Mouse (Mus musculus): ENCODE results near the gene Shb. TPM values are rescaled to one million over a fixed set of nuclear protein-coding genes. Genes with fewer than 3 reads are reported as not detected.
A peak's percentile ranks its signal among the peaks of the same experiment; 100 is the strongest.

Shb gene
- polyA plus RNA-seq, 1 experiment from 2014 or later: 4.9 TPM

- Histone ChIP-seq H3K9ac (replicated peaks) (no peak overlapping the region), H3K9me3 (no peaks in the 10 kb centered on the region), H3K4me3 (no peak overlapping the region), H3K27ac (replicated peaks) (no peak overlapping the region), H3K4me1 (peaks cover 53% of the 10 kb centered on the region), H3K27me3 (peaks cover 43% of the 10 kb centered on the region), H3K4me2 (replicated peaks) (no peak overlapping the region), H3K36me3 (no peaks in the 10 kb centered on the region)
- ATAC-seq (ENCODE audit: low FRiP score, low read depth): no peak
- 92% methylated on average over 3 of the region's 3 CpGs for WGBS
These were observed 6.1 kb downstream of the Shb start for GRCm38 (mm10) chr4:45526175-45526574.

GRCm38 (mm10) chr4:45525541-45525940, 6.7 kb downstream of the Shb start:
- Histone ChIP-seq H3K4me3 (no peak overlapping the region), H3K27me3 (peaks cover 44% of the 10 kb centered on the region), H3K27ac (replicated peaks) (no peak overlapping the region), H3K9me3 (no peaks in the 10 kb centered on the region), H3K4me2 (replicated peaks) (no peak overlapping the region), H3K4me1 (peaks cover 50% of the 10 kb centered on the region), H3K36me3 (no peaks in the 10 kb centered on the region), H3K9ac (replicated peaks) (no peak overlapping the region)
- ATAC-seq (ENCODE audit: low FRiP score, low read depth): no peak
- WGBS: 94% methylated on average over 3 of the region's 3 CpGs

- peaks cover 47% of the 10 kb centered on the region for H3K4me1 ChIP-seq
- H3K27me3 ChIP-seq: peaks cover 46% of the 10 kb centered on the region
- H3K9me3 ChIP-seq: no peaks in the 10 kb centered on the region
- H3K4me3 ChIP-seq: no peak overlapping the region
- H3K36me3 ChIP-seq: no peaks in the 10 kb centered on the region
- ATAC-seq (ENCODE audit: low FRiP score, low read depth): no peak
- no peak overlapping the region for H3K27ac ChIP-seq (replicated peaks)
- no peak overlapping the region for H3K9ac ChIP-seq (replicated peaks)
- H3K4me2 ChIP-seq (replicated peaks): no peak overlapping the region
- WGBS: 91% methylated on average over 4 of the region's 4 CpGs
These were observed 7.7 kb downstream of the Shb start for GRCm38 (mm10) chr4:45524602-45525001.

- peaks cover 41% of the 10 kb centered on the region for H3K27me3 ChIP-seq
- no peak overlapping the region for H3K4me2 ChIP-seq (replicated peaks)
- no peak overlapping the region for H3K4me3 ChIP-seq
- 93% methylated on average over 6 of the region's 6 CpGs for WGBS
- no peak overlapping the region for H3K9ac ChIP-seq (replicated peaks)
- H3K27ac ChIP-seq (replicated peaks): no peak overlapping the region
- H3K36me3 ChIP-seq: no peaks in the 10 kb centered on the region
- peaks cover 35% of the 10 kb centered on the region for H3K4me1 ChIP-seq
- H3K9me3 ChIP-seq: no peaks in the 10 kb centered on the region
- no peak for ATAC-seq (ENCODE audit: low FRiP score, low read depth)
These were observed 8.9 kb downstream of the Shb start for GRCm38 (mm10) chr4:45523360-45523759.

- no peak for ATAC-seq (ENCODE audit: low FRiP score, low read depth)
- Histone ChIP-seq H3K4me3 (no peak overlapping the region), H3K27me3 (peaks cover 37% of the 10 kb centered on the region), H3K9ac (replicated peaks) (no peak overlapping the region), H3K4me1 (peaks cover 30% of the 10 kb centered on the region), H3K4me2 (replicated peaks) (no peak overlapping the region), H3K36me3 (no peaks in the 10 kb centered on the region), H3K9me3 (no peaks in the 10 kb centered on the region), H3K27ac (replicated peaks) (no peak overlapping the region)
These were observed 9.3 kb downstream of the Shb start for GRCm38 (mm10) chr4:45522956-45523355.

- peaks cover 37% of the 10 kb centered on the region for H3K27me3 ChIP-seq
- H3K4me1 ChIP-seq: peaks cover 26% of the 10 kb centered on the region
- H3K4me3 ChIP-seq: no peak overlapping the region
- H3K36me3 ChIP-seq: no peaks in the 10 kb centered on the region
- no peaks in the 10 kb centered on the region for H3K9me3 ChIP-seq
- no peak overlapping the region for H3K4me2 ChIP-seq (replicated peaks)
- no peak overlapping the region for H3K27ac ChIP-seq (replicated peaks)
- ATAC-seq (ENCODE audit: low FRiP score, low read depth): no peak
- no peak overlapping the region for H3K9ac ChIP-seq (replicated peaks)
- 86% methylated on average over 4 of the region's 4 CpGs for WGBS
These were observed 9.7 kb downstream of the Shb start for GRCm38 (mm10) chr4:45522583-45522900.

- H3K9me3 ChIP-seq: no peaks in the 10 kb centered on the region
- no peak overlapping the region for H3K27ac ChIP-seq (replicated peaks)
- no peaks in the 10 kb centered on the region for H3K36me3 ChIP-seq
- WGBS: 55% methylated on average over 9 of the region's 9 CpGs
- no peak overlapping the region for H3K4me2 ChIP-seq (replicated peaks)
- ATAC-seq (ENCODE audit: low FRiP score, low read depth): no peak
- H3K27me3 ChIP-seq: peaks cover 37% of the 10 kb centered on the region
- no peak overlapping the region for H3K9ac ChIP-seq (replicated peaks)
- H3K4me3 ChIP-seq: no peak overlapping the region
- peaks cover 20% of the 10 kb centered on the region for H3K4me1 ChIP-seq
These were observed 10.3 kb downstream of the Shb start for GRCm38 (mm10) chr4:45521705-45522582.

GRCm38 (mm10) chr4:45520375-45520774, 11.9 kb downstream of the Shb start:
- peaks cover 20% of the 10 kb centered on the region for H3K4me1 ChIP-seq
- H3K9me3 ChIP-seq: no peaks in the 10 kb centered on the region
- H3K36me3 ChIP-seq: no peaks in the 10 kb centered on the region
- no peak overlapping the region for H3K4me2 ChIP-seq (replicated peaks)
- peaks cover 45% of the 10 kb centered on the region for H3K27me3 ChIP-seq
- no peak overlapping the region for H3K4me3 ChIP-seq
- ATAC-seq (ENCODE audit: low FRiP score, low read depth): no peak
- WGBS: 78% methylated on average over 8 of the region's 8 CpGs
- no peak overlapping the region for H3K27ac ChIP-seq (replicated peaks)
- no peak overlapping the region for H3K9ac ChIP-seq (replicated peaks)

GRCm38 (mm10) chr4:45517399-45517798, 14.9 kb downstream of the Shb start:
- H3K9ac ChIP-seq (replicated peaks): no peak overlapping the region
- no peaks in the 10 kb centered on the region for H3K9me3 ChIP-seq
- H3K27me3 ChIP-seq: peaks cover 74% of the 10 kb centered on the region
- H3K27ac ChIP-seq (replicated peaks): no peak overlapping the region
- no peak overlapping the region for H3K4me2 ChIP-seq (replicated peaks)
- no peaks in the 10 kb centered on the region for H3K36me3 ChIP-seq
- peaks cover 39% of the 10 kb centered on the region for H3K4me1 ChIP-seq
- H3K4me3 ChIP-seq: no peak overlapping the region
- no peak for ATAC-seq (ENCODE audit: low FRiP score, low read depth)
- 46% methylated on average over 4 of the region's 4 CpGs for WGBS

- Histone ChIP-seq H3K27ac (replicated peaks) (no peak overlapping the region), H3K4me2 (replicated peaks) (no peak overlapping the region), H3K36me3 (no peaks in the 10 kb centered on the region), H3K4me3 (no peak overlapping the region), H3K9me3 (no peaks in the 10 kb centered on the region), H3K4me1 (peaks cover 28% of the 10 kb centered on the region), H3K27me3 (peaks cover 77% of the 10 kb centered on the region), H3K9ac (replicated peaks) (no peak overlapping the region)
- WGBS: 73% methylated on average over 4 of the region's 4 CpGs
- ATAC-seq (ENCODE audit: low FRiP score, low read depth): no peak
These were observed 16.4 kb downstream of the Shb start for GRCm38 (mm10) chr4:45515894-45516293.

GRCm38 (mm10) chr4:45514406-45514805, 17.9 kb downstream of the Shb start:
- 12% methylated on average over 7 of the region's 7 CpGs for WGBS
- H3K4me2 ChIP-seq (replicated peaks): peak overlapping the region; percentile 46
- peaks cover 34% of the 10 kb centered on the region for H3K4me1 ChIP-seq
- ATAC-seq (ENCODE audit: low FRiP score, low read depth): no peak
- H3K4me3 ChIP-seq: no peak overlapping the region
- H3K9ac ChIP-seq (replicated peaks): 0 out of 2 replicates have a peak overlapping the region, but pooled peaks have one; percentile 1
- H3K27ac ChIP-seq (replicated peaks): peak overlapping the region; percentile 25; the same call in 1 of the 2 replicates
- H3K27me3 ChIP-seq: peaks cover 69% of the 10 kb centered on the region
- no peaks in the 10 kb centered on the region for H3K36me3 ChIP-seq
- H3K9me3 ChIP-seq: no peaks in the 10 kb centered on the region

- H3K36me3 ChIP-seq: no peaks in the 10 kb centered on the region
- under 1% methylated on average over 10 of the region's 10 CpGs for WGBS
- no peak overlapping the region for H3K9ac ChIP-seq (replicated peaks)
- H3K4me2 ChIP-seq (replicated peaks): peak overlapping the region; percentile 46
- ATAC-seq (ENCODE audit: low FRiP score, low read depth): peak; percentile 60; the same call in 1 of the 2 replicates
- no peaks in the 10 kb centered on the region for H3K9me3 ChIP-seq
- H3K27me3 ChIP-seq: peaks cover 69% of the 10 kb centered on the region
- H3K4me3 ChIP-seq: no peak overlapping the region
- H3K4me1 ChIP-seq: peaks cover 37% of the 10 kb centered on the region
- H3K27ac ChIP-seq (replicated peaks): no peak overlapping the region
These were observed 18.4 kb downstream of the Shb start for GRCm38 (mm10) chr4:45513791-45514293.

Data from midbrain, embryonic 12.5 days (tissue).